15 mouse cellular contexts compared by ENCODE assay signal in genomic region chr3:49928509-49929263, GRCm38 (mm10).
DNase-seq lines count a peak whose midpoint lies in the region; ATAC-seq lines count a peak whose summit lies in the region.
"Had no signal": no experiment of that assay in that cellular context is flagged by ENCODE, and none has a peak within 500 bp of the region (broad histone marks: within the 10 kb centered on the region; RNA-seq: fewer than 3 reads in every experiment).

No protein-coding gene starts in this region.

- 53% methylated on average over 4 of the region's 4 CpGs for WGBS in midbrain, embryonic 11.5 days
- 50% methylated on average over 4 of the region's 4 CpGs for WGBS in midbrain, embryonic 10.5 days
- WGBS in embryonic facial prominence, embryonic 11.5 days = 26% methylated on average over 4 of the region's 4 CpGs
- 36% methylated on average over 4 of the region's 4 CpGs for WGBS in kidney, embryonic 16.5 days
- 46% methylated on average over 4 of the region's 4 CpGs for whole genome bisulfite sequencing in midbrain, embryonic 15.5 days

- H3K9ac ChIP-seq in midbrain, embryonic 11.5 days (ENCODE audit: low read length) = no peak overlapping the region
- no peak overlapping the region for H3K9ac ChIP-seq in embryonic facial prominence, embryonic 11.5 days (replicated peaks; ENCODE audit: low read length)
- H3K9ac ChIP-seq in kidney, embryonic 16.5 days (replicated peaks; ENCODE audit: low read length) = no peak overlapping the region
- no peak overlapping the region for H3K9ac ChIP-seq in midbrain, embryonic 15.5 days
- H3K9ac ChIP-seq: liver, embryonic 12.5 days; neural tube, embryonic 15.5 days had no signal

- H3K4me3 ChIP-seq in midbrain, embryonic 11.5 days (ENCODE audit: low read depth, low read length) = no peak overlapping the region
- no peak overlapping the region for H3K4me3 ChIP-seq in midbrain, embryonic 10.5 days
- H3K4me3 ChIP-seq in embryonic facial prominence, embryonic 11.5 days (ENCODE audit: low read depth, low read length) = no peak overlapping the region
- H3K4me3 ChIP-seq in kidney, embryonic 16.5 days (ENCODE audit: low read length) = no peak overlapping the region
- H3K4me3 ChIP-seq in midbrain, embryonic 15.5 days = no peak overlapping the region
- H3K4me3 ChIP-seq: erythroblast, embryonic 14.5 days; liver, embryonic 12.5 days; megakaryocyte, embryonic 14.5 days; neural tube, embryonic 15.5 days had no signal

- H3K4me1 ChIP-seq in midbrain, embryonic 11.5 days (ENCODE audit: control insufficient read depth, insufficient read depth, low read length) = no peaks in the 10 kb centered on the region; the same call in 1 of the 2 replicates
- peaks cover 7% of the 10 kb centered on the region; the same call in 1 of the 2 replicates for H3K4me1 ChIP-seq in midbrain, embryonic 10.5 days
- no peaks in the 10 kb centered on the region for H3K4me1 ChIP-seq in embryonic facial prominence, embryonic 11.5 days (ENCODE audit: control insufficient read depth, insufficient read depth, low read length)
- no peaks in the 10 kb centered on the region for H3K4me1 ChIP-seq in kidney, embryonic 16.5 days (ENCODE audit: insufficient read depth, low read length)
- no peaks in the 10 kb centered on the region for H3K4me1 ChIP-seq in midbrain, embryonic 15.5 days
- H3K4me1 ChIP-seq: liver, embryonic 12.5 days; megakaryocyte, embryonic 14.5 days; neural tube, embryonic 15.5 days had no signal

- no peak for ATAC-seq in midbrain, embryonic 11.5 days (ENCODE audit: low FRiP score)
- peak; percentile 87; the same call in 1 of the 2 replicates for ATAC-seq in embryonic facial prominence, embryonic 11.5 days (replicated peaks; ENCODE audit: insufficient number of reproducible peaks, low FRiP score, low TSS enrichment, low read depth)
- ATAC-seq in kidney, embryonic 16.5 days (ENCODE audit: low FRiP score, low TSS enrichment) = peak; percentile 54; the same call in 1 of the 2 replicates
- ATAC-seq in midbrain, embryonic 15.5 days (replicated peaks) = no peak
- ATAC-seq: liver, embryonic 12.5 days had no signal

- no peak overlapping the region for H3K27ac ChIP-seq in midbrain, embryonic 11.5 days (ENCODE audit: low read depth, low read length)
- H3K27ac ChIP-seq in midbrain, embryonic 10.5 days (replicated peaks) = no peak overlapping the region
- H3K27ac ChIP-seq in embryonic facial prominence, embryonic 11.5 days (replicated peaks; ENCODE audit: low read depth, low read length) = no peak overlapping the region
- peak overlapping the region; percentile 70 for H3K27ac ChIP-seq in kidney, embryonic 16.5 days (ENCODE audit: low read length)
- no peak overlapping the region for H3K27ac ChIP-seq in midbrain, embryonic 15.5 days
- H3K27ac ChIP-seq: liver, embryonic 12.5 days; neural tube, embryonic 15.5 days had no signal

- DNase-seq in midbrain, embryonic 11.5 days (ENCODE audit: low spot score, missing footprints) = peak; percentile 84
- no peak for DNase-seq in midbrain, embryonic 10.5 days (ENCODE audit: low spot score)
- peak; percentile 92 for DNase-seq in embryonic facial prominence, embryonic 11.5 days (ENCODE audit: low spot score)
- DNase-seq in skeletal muscle tissue, adult 2 months (ENCODE audit: low read depth, low spot score) = peak; percentile 65
- no peak for DNase-seq in spleen, postnatal 36 days (ENCODE audit: low spot score in 2 of 2)
- DNase-seq in urinary bladder, postnatal 10 days (ENCODE audit: low spot score) = no peak
- DNase-seq: adrenal gland, postnatal 10 days; thymus, postnatal 36 days had no signal

- no peaks in the 10 kb centered on the region for H3K27me3 ChIP-seq in midbrain, embryonic 11.5 days (ENCODE audit: control insufficient read depth, insufficient read depth, low read length)
- H3K27me3 ChIP-seq in midbrain, embryonic 10.5 days (ENCODE audit: low read depth, poor library complexity, severe bottlenecking) = no peaks in the 10 kb centered on the region
- H3K27me3 ChIP-seq in embryonic facial prominence, embryonic 11.5 days (ENCODE audit: control insufficient read depth, insufficient read depth, low read length) = no peaks in the 10 kb centered on the region
- no peaks in the 10 kb centered on the region for H3K27me3 ChIP-seq in kidney, embryonic 16.5 days (ENCODE audit: insufficient read depth, low read length)
- H3K27me3 ChIP-seq in midbrain, embryonic 15.5 days (replicated peaks) = no peaks in the 10 kb centered on the region
- H3K27me3 ChIP-seq: liver, embryonic 12.5 days; megakaryocyte, embryonic 14.5 days; neural tube, embryonic 15.5 days had no signal

- H3K36me3 ChIP-seq in midbrain, embryonic 11.5 days (ENCODE audit: control insufficient read depth, insufficient read depth, low read length) = no peaks in the 10 kb centered on the region
- H3K36me3 ChIP-seq in midbrain, embryonic 10.5 days = no peaks in the 10 kb centered on the region
- no peaks in the 10 kb centered on the region for H3K36me3 ChIP-seq in embryonic facial prominence, embryonic 11.5 days (replicated peaks; ENCODE audit: control insufficient read depth, insufficient read depth, low read depth, low read length)
- H3K36me3 ChIP-seq in kidney, embryonic 16.5 days (ENCODE audit: insufficient read depth, low read length) = no peaks in the 10 kb centered on the region
- no peaks in the 10 kb centered on the region for H3K36me3 ChIP-seq in midbrain, embryonic 15.5 days (replicated peaks)
- H3K36me3 ChIP-seq: G1E; liver, embryonic 12.5 days; neural tube, embryonic 15.5 days had no signal

- H3K4me2 ChIP-seq in midbrain, embryonic 11.5 days = no peak overlapping the region
- no peak overlapping the region for H3K4me2 ChIP-seq in embryonic facial prominence, embryonic 11.5 days (ENCODE audit: low read depth, low read length)
- no peak overlapping the region for H3K4me2 ChIP-seq in kidney, embryonic 16.5 days (replicated peaks; ENCODE audit: low read depth, low read length)
- no peak overlapping the region for H3K4me2 ChIP-seq in midbrain, embryonic 15.5 days
- H3K4me2 ChIP-seq: liver, embryonic 12.5 days; neural tube, embryonic 15.5 days had no signal

- no peaks in the 10 kb centered on the region for H3K9me3 ChIP-seq in midbrain, embryonic 11.5 days (ENCODE audit: control insufficient read depth, low read length)
- no peaks in the 10 kb centered on the region for H3K9me3 ChIP-seq in midbrain, embryonic 10.5 days (replicated peaks)
- no peaks in the 10 kb centered on the region for H3K9me3 ChIP-seq in embryonic facial prominence, embryonic 11.5 days (replicated peaks; ENCODE audit: control insufficient read depth, low read length)
- H3K9me3 ChIP-seq in kidney, embryonic 16.5 days (ENCODE audit: low read length) = no peaks in the 10 kb centered on the region
- no peaks in the 10 kb centered on the region for H3K9me3 ChIP-seq in midbrain, embryonic 15.5 days
- H3K9me3 ChIP-seq: G1E; liver, embryonic 12.5 days; megakaryocyte, embryonic 14.5 days; neural tube, embryonic 15.5 days had no signal

Comparison
In these comparisons a context has a peak if more than half of its experiments do, and no peak if none do; other contexts are left out.
1. DNase-seq: peak in midbrain, embryonic 11.5 days (single experiment), embryonic facial prominence, embryonic 11.5 days (single experiment) and skeletal muscle tissue, adult 2 months (single experiment); none in midbrain, embryonic 10.5 days (single experiment), spleen, postnatal 36 days (0 of 2) and urinary bladder, postnatal 10 days (single experiment).
2. ATAC-seq: peak in embryonic facial prominence, embryonic 11.5 days (single experiment) and kidney, embryonic 16.5 days (single experiment); none in midbrain, embryonic 11.5 days (single experiment) and midbrain, embryonic 15.5 days (single experiment).